Mouse (Mus musculus) liver, postnatal 0 days (tissue): ENCODE data around the gene Krtap8-1. TPM values are rescaled to one million over a fixed set of nuclear protein-coding genes. Genes with fewer than 3 reads are reported as not detected.
A peak's percentile ranks its signal among the peaks of the same experiment; 100 is the strongest.

ENCODE experiments used
- ATAC-seq: fragments of 200-750 bp; cut with Nextera tagmentation; 2 replicates; pipeline ENCODE4 v1.8.0; 2017; ENCODE audit warnings: mild to moderate bottlenecking, moderate library complexity
- DNase-seq: peaks from one replicate; pipeline ENCODE4 v3.0.0-alpha.2; 2016
- H3K27ac ChIP-seq: fragments of 300-500 bp; sonication (generic); 2 replicates; pipeline ENCODE4 v1.5.1; 2014; ENCODE audit warnings: antibody characterized with exemption, moderate library complexity, mild to moderate bottlenecking, low read depth
- H3K27me3 ChIP-seq: fragments of 300-500 bp; sonication (generic); 2 replicates; pipeline ENCODE4 v1.6.1; 2014; ENCODE audit warnings: low read length, control low read depth, mixed read lengths; ENCODE audit not compliant: insufficient read depth
- H3K36me3 ChIP-seq: fragments of 300-500 bp; sonication (generic); replicated peaks from 2 replicates; pipeline ENCODE4 v1.6.1; 2014; ENCODE audit warnings: mild to moderate bottlenecking, control low read depth, low read length, moderate library complexity, mixed read lengths; ENCODE audit not compliant: insufficient read depth
- H3K4me1 ChIP-seq: fragments of 300-500 bp; sonication (generic); 2 replicates; pipeline ENCODE4 v1.6.1; 2014; ENCODE audit warnings: antibody characterized with exemption, mild to moderate bottlenecking, control low read depth; ENCODE audit not compliant: insufficient read depth
- H3K4me2 ChIP-seq: fragments of 300-500 bp; sonication (generic); 2 replicates; pipeline ENCODE4 v1.6.1; 2014; ENCODE audit warnings: low read depth, mild to moderate bottlenecking, low read length, moderate library complexity, mixed read lengths
- H3K4me3 ChIP-seq: fragments of 300-500 bp; sonication (generic); 2 replicates; pipeline ENCODE4 v1.5.1; 2014; ENCODE audit warnings: low read depth, low read length
- H3K9ac ChIP-seq: fragments of 300-500 bp; sonication (generic); replicated peaks from 2 replicates; pipeline ENCODE4 v1.6.1; 2014; ENCODE audit warnings: mild to moderate bottlenecking, moderate library complexity
- H3K9me3 ChIP-seq: fragments of 300-500 bp; sonication (generic); 2 replicates; pipeline ENCODE4 v1.6.1; 2016; ENCODE audit warnings: mild to moderate bottlenecking, control low read depth, low read length, mixed read lengths
- CTCF ChIP-seq: sonication (generic); IDR thresholded peaks from 2 replicates; pipeline ENCODE4 v1.5.1; 2016; ENCODE audit warnings: antibody characterized with exemption, low read depth
- EP300 ChIP-seq: IDR thresholded peaks from 2 replicates; pipeline ENCODE4 v1.6.1; 2016; ENCODE audit warnings: antibody characterized with exemption, low read depth, mild to moderate bottlenecking
- WGBS: fragments of 180-500 bp; shearing (Covaris S2); extraction: QIAGEN DNeasy Blood & Tissue Kit; methylation state at CpG from one replicate; pipeline ENCODE4 v1.1.7; 2014; ENCODE audit not compliant: insufficient replicate concordance; 5-methylcytosine and 5-hydroxymethylcytosine counted together
- polyA plus RNA-seq: library from polyadenylated mRNA; unstranded; fragments of >200 nt; fragmentation: Nextera tagmentation; extraction: Ambion mirVana; gene quantifications from 2 replicates; pipeline ENCODE4 v1.2.1, GENCODE M21; 2015

The Krtap8-1 gene
- polyA plus RNA-seq, 1 experiment from 2014 or later = not detected

GRCm38 (mm10) chr16:89520091-89520490 is 32.3 kb upstream of the Krtap8-1 start:
- H3K36me3 ChIP-seq = no peaks in the 10 kb centered on the region
- no peak for TF ChIP-seq CTCF
- TF ChIP-seq EP300 = no peak
- no peaks in the 10 kb centered on the region for H3K27me3 ChIP-seq
- no peak overlapping the region for H3K4me3 ChIP-seq
- WGBS = 77% methylated on average over 6 of the region's 6 CpGs
- H3K27ac ChIP-seq = no peak overlapping the region
- H3K9me3 ChIP-seq = no peaks in the 10 kb centered on the region
- DNase-seq (no peak), ATAC-seq (no peak)
- no peak overlapping the region for H3K9ac ChIP-seq
- no peaks in the 10 kb centered on the region for H3K4me1 ChIP-seq
- H3K4me2 ChIP-seq = no peak overlapping the region

GRCm38 (mm10) chr16:89517635-89518034 is 29.9 kb upstream of the Krtap8-1 start:
- Histone ChIP-seq H3K4me3 (no peak overlapping the region), H3K9ac (no peak overlapping the region), H3K27me3 (no peaks in the 10 kb centered on the region), H3K27ac (no peak overlapping the region), H3K36me3 (no peaks in the 10 kb centered on the region), H3K9me3 (no peaks in the 10 kb centered on the region), H3K4me2 (no peak overlapping the region), H3K4me1 (no peaks in the 10 kb centered on the region)
- 55% methylated on average over 9 of the region's 9 CpGs for WGBS
- DNase-seq (peak; percentile 37), ATAC-seq (no peak)
- peak; percentile 60 for TF ChIP-seq CTCF
- TF ChIP-seq EP300 = no peak

GRCm38 (mm10) chr16:89513431-89513830 is 25.7 kb upstream of the Krtap8-1 start:
- 82% methylated on average over 7 of the region's 7 CpGs for WGBS
- ATAC-seq = no peak

GRCm38 (mm10) chr16:89508223-89508622 is 20.5 kb upstream of the Krtap8-1 start, which contains the start of gene Krtap7-1:
Gene Krtap7-1 (minus strand): TSS chr16:89508323.
- Histone ChIP-seq H3K27me3 (no peaks in the 10 kb centered on the region), H3K4me2 (no peak within 1 kb of the TSS), H3K4me3 (no peak within 1 kb of the TSS), H3K4me1 (no peaks in the 10 kb centered on the region), H3K36me3 (no peaks in the 10 kb centered on the region), H3K9me3 (no peaks in the 10 kb centered on the region), H3K9ac (no peak within 1 kb of the TSS), H3K27ac (no peak within 1 kb of the TSS)
- ATAC-seq = no peak
- no peak for TF ChIP-seq CTCF
- TF ChIP-seq EP300 = no peak
- DNase-seq = no peak
- WGBS = 68% methylated on average over 4 of the region's 4 CpGs

More at GRCm38 (mm10) chr16:89513431-89513830, 25.7 kb upstream of the Krtap8-1 start:
- Histone ChIP-seq H3K4me2 (no peak overlapping the region), H3K27ac (no peak overlapping the region), H3K4me3 (no peak overlapping the region), H3K4me1 (no peaks in the 10 kb centered on the region), H3K36me3 (no peaks in the 10 kb centered on the region), H3K9ac (no peak overlapping the region), H3K27me3 (no peaks in the 10 kb centered on the region), H3K9me3 (no peaks in the 10 kb centered on the region)
- no peak for DNase-seq
- no peak for TF ChIP-seq EP300
- no peak for TF ChIP-seq CTCF

DNA sequence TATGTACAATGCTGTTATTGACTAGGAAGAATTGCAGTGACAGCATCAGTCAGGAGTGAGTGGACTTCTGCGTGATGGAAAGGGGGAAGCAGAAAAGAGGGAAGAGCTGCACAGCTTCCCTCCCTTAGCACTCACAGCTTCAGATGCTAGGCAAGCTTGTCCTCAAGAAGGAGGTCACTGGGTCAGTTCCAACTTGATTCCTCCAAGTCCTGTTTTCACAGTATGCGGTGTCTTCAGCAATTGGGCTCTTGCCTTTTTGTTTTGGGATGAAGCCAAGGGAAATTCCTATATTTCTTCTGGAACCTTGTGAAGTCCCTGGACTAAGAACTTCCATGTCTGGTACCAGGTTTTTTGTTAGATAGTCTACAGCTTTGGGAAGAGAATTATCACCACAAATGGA is 15.8 kb upstream of the Krtap8-1 start:
- DNase-seq = no peak
- no peaks in the 10 kb centered on the region for H3K4me1 ChIP-seq
- no peak overlapping the region for H3K9ac ChIP-seq
- H3K4me3 ChIP-seq = no peak overlapping the region
- H3K4me2 ChIP-seq = no peak overlapping the region
- H3K9me3 ChIP-seq = no peaks in the 10 kb centered on the region
- ATAC-seq = no peak
- H3K36me3 ChIP-seq = no peaks in the 10 kb centered on the region
- 76% methylated on average over 2 of the region's 2 CpGs for WGBS
- H3K27ac ChIP-seq = no peak overlapping the region
- H3K27me3 ChIP-seq = no peaks in the 10 kb centered on the region
- no peak for TF ChIP-seq CTCF
- no peak for TF ChIP-seq EP300

GRCm38 (mm10) chr16:89501870-89502269 is 14.1 kb upstream of the Krtap8-1 start:
- Histone ChIP-seq H3K36me3 (no peaks in the 10 kb centered on the region), H3K4me1 (no peaks in the 10 kb centered on the region), H3K4me3 (no peak overlapping the region), H3K9me3 (no peaks in the 10 kb centered on the region), H3K27ac (no peak overlapping the region), H3K27me3 (no peaks in the 10 kb centered on the region), H3K4me2 (no peak overlapping the region), H3K9ac (no peak overlapping the region)
- ATAC-seq = no peak
- 63% methylated on average over 5 of the region's 5 CpGs for whole genome bisulfite sequencing
- no peak for TF ChIP-seq EP300
- no peak for TF ChIP-seq CTCF
- no peak for DNase-seq

DNA sequence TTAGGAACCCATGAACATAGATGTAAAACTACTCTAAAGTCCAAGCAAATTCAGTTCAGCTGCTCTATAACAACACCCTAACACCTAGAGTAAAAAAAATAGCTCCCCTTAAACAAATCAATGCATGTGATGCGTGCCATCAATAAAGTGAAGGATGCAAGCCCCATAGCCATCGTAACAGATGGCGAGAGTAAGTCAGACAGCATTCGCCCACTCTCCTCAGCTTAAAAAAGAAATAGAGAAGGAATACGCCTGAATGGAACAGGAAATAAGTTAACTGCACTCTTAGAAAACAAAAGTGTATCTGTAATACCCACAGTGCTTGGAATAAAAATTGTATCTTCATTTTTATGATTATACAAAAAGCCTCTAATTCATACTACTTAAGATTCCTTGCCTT is 9.2 kb upstream of the Krtap8-1 start:
- H3K4me3 ChIP-seq = no peak overlapping the region
- H3K4me2 ChIP-seq = no peak overlapping the region
- H3K9me3 ChIP-seq = no peaks in the 10 kb centered on the region
- no peak overlapping the region for H3K27ac ChIP-seq
- TF ChIP-seq EP300 (no peak), CTCF (no peak)
- no peaks in the 10 kb centered on the region for H3K4me1 ChIP-seq
- 79% methylated on average over 5 of the region's 5 CpGs for WGBS
- H3K27me3 ChIP-seq = no peaks in the 10 kb centered on the region
- H3K9ac ChIP-seq = no peak overlapping the region
- ATAC-seq (no peak), DNase-seq (no peak)
- no peaks in the 10 kb centered on the region for H3K36me3 ChIP-seq
